Mouse (Mus musculus): ENCODE measurements around the gene Adh4. TPM values are rescaled to one million over a fixed set of nuclear protein-coding genes. Genes with fewer than 3 reads are reported as not detected.
"Not testable (repeated sequence)": the region's sequence is repeated elsewhere in the genome, so short reads cannot be mapped to it uniquely, and the experiment has no call there.

The Adh4 gene
- total RNA-seq, 1 experiment from 2014 or later = 0.43 TPM

DNA sequence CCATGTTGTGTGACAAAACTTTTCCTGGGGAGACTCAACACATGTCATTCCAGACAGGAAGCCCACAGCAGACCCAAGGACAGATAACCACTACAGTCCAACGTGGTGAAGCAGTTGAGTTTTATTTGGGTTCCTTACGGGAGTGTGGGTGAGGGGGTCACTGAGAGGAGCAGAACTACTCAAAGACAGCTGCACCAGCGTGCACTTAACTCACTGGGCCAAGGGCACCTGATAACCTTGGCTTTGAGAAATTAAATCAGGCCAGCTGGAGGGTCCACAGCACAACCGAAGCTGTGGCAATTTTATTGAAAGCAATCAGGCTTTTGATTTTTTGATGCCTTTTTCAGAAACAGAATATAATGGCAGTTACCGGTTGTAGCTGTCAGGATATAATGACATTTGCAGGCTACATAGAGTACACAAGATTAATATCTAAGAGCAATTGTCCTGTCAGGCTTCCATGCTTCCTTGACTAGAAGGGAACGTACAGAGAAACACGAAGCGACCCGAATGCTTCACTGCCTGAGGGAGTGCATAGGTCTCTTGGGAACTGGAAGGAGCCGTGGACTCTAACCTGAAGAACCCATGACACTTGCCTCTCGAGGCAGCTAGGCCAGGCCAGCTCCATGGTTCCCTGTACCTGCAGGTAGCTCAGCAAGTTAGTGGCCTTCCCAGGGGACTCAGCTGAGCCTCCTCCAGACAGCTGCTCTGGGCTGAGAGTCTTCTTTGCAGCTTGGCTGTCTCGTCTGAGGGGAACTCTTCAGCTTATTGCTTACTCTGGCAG is 33.0 kb downstream of the Adh4 start:
- no peak for DNase-seq

GRCm38 (mm10) chr3:138452169-138452568 is 36.9 kb downstream of the Adh4 start:
- no peak for DNase-seq

GRCm38 (mm10) chr3:138454234-138454633 is 39.0 kb downstream of the Adh4 start:
- DNase-seq = no peak

DNA sequence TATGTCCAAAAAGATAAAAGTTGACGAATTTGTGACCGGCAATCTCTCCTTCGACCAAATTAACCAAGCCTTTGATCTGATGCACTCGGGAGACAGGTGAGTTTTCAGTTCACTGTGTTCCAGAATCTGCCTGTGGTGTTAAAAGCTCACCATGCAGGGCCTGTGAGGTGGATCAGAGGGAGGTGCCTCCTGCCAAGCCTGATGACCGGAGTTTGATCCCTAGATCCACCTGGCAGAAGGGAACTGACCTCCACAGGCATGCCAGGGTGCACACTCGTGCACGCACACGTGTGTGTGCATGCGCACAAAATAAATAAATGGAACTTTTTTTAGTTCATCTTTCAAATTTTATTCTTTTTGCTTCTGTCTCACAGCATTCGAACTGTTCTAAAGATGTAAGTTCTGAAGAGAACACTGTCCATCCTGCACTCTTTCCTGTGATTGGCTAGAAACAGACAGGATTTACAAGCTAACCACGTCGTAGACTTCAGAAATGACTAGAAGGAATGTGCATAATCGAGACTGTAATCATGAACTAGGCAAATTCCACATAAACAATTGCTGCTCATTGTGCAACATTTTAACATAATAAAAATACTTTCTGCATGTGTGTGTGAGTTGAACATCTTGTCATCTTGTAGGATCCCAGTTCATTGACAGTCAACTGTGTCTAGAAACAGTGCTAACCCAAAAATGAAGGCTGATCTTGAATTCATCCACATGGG is 39.6 kb downstream of the Adh4 start:
- no peak for DNase-seq

GRCm38 (mm10) chr3:138458441-138458840 is 43.2 kb downstream of the Adh4 start:
- DNase-seq = no peak

DNA sequence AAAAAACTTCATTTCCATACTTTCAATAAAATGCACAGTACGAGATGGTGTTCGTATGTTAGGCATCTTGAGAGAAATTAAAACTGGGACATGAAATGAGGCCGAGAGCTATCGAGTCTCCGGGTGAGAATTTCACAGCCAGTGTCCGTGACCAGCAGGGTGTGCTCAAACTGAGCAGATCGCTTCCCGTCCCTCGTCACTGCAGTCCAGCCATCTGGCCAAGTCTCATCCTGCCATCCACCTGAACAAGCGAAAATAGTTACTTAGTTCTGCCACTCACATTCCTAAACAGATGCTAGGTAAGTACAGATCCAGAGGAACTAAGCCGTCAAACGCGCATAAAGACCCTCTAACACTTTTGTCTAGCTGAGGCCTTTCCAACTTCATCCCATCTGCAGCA is 45.0 kb downstream of the Adh4 start:
- no peak for DNase-seq

DNA sequence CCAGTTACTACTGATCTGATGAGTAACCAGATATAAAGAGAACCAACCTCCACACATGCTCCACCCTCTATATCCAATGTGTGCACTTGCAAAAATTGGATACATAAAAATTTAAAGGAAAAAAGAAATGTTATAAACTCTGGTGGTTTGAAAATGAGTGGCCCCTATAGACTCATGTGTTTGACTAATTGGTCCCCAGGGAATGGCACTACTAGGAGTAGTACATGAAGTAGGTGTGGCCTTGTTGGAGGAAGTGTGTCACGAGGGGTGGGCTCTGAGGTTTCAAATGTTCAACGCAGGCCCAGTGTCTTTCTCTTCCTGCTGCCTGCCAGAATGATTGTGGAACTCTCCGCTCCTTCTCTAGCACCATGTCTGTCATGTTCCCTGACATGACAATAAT is 46.6 kb downstream of the Adh4 start:
- no peak for DNase-seq

GRCm38 (mm10) chr3:138463137-138463536 is 47.9 kb downstream of the Adh4 start:
- no peak for DNase-seq

GRCm38 (mm10) chr3:138463807-138464206 is 48.5 kb downstream of the Adh4 start:
- no peak for DNase-seq

- DNase-seq = no peak
Observed at GRCm38 (mm10) chr3:138464573-138465147, 49.4 kb downstream of the Adh4 start.

DNA sequence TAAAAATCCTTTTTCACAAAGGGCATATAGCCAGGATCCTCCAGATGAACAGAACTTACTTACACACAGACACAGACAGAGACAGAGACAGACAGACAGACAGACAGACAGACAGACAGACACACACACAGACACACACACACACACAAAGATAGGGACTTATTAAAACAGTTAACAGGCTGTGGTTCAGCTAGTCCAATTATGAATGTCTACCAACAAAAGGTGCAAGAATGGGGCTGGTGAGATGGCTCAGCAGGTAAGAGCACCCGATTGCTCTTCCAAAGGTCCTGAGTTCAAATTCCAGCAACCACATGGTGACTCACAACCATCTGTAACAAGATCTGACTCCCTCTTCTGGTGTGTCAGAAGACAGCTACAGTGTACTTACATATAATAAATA is 51.4 kb downstream of the Adh4 start:
- DNase-seq = not testable (repeated sequence)

GRCm38 (mm10) chr3:138471066-138471465 is 55.8 kb downstream of the Adh4 start:
- DNase-seq = no peak

GRCm38 (mm10) chr3:138479489-138479888 is 64.2 kb downstream of the Adh4 start:
- no peak for DNase-seq

Other genes starting within 250 kb of the Adh4 start
- 0.24 TPM in 1 of 2 replicates, not detected in the other for gene 4930579F01Rik, start 221.6 kb upstream of the Adh4 start, total RNA-seq (2021)
- gene Adh7, start 197.7 kb upstream of the Adh4 start, total RNA-seq (2021) = 37.9 and 41.2 TPM in 2 replicates
- gene Adh1, start 154.5 kb upstream of the Adh4 start, total RNA-seq (2021) = 7,275 and 7,287 TPM in 2 replicates
- not detected in 2 replicates for gene Adh6a, start 102.2 kb upstream of the Adh4 start, total RNA-seq (2021)
- not detected in 2 replicates for gene Adh6b, start 73.7 kb upstream of the Adh4 start, total RNA-seq (2021)
- 164 and 196 TPM in 2 replicates for gene Adh5, start 27.6 kb downstream of the Adh4 start, total RNA-seq (2021)
- gene Metap1, start 74.0 kb downstream of the Adh4 start, total RNA-seq (2021) = 61.0 and 63.3 TPM in 2 replicates
- 168 and 178 TPM in 2 replicates for gene Eif4e, start 110.7 kb downstream of the Adh4 start, total RNA-seq (2021)

All from adrenal gland, postnatal 25 days (tissue).